In genomic region chr7:109290501-109290900, GRCm38 (mm10) we compare ENCODE assay signal across 11 mouse cellular contexts.
DNase-seq lines count a peak whose midpoint lies in the region; ATAC-seq and TF ChIP-seq lines count a peak whose summit lies in the region.
"Had no signal": no experiment of that assay in that cellular context is flagged by ENCODE, and none has a peak within 500 bp of the region (broad histone marks: within the 10 kb centered on the region; RNA-seq: fewer than 3 reads in every experiment).

No protein-coding gene starts in this region.

- no peak overlapping the region for H3K4me2 ChIP-seq in hindbrain, embryonic 11.5 days (replicated peaks; ENCODE audit: low read depth, low read length)
- no peak overlapping the region for H3K4me2 ChIP-seq in hindbrain, embryonic 12.5 days (replicated peaks)
- no peak overlapping the region for H3K4me2 ChIP-seq in lung, embryonic 14.5 days
- no peak overlapping the region for H3K4me2 ChIP-seq in hindbrain, postnatal 0 days (ENCODE audit: low read depth, low read length)
- H3K4me2 ChIP-seq: limb, embryonic 13.5 days had no signal

- no peaks in the 10 kb centered on the region for H3K36me3 ChIP-seq in hindbrain, embryonic 11.5 days (ENCODE audit: control insufficient read depth, insufficient read depth, low read length)
- H3K36me3 ChIP-seq in hindbrain, embryonic 12.5 days: no peaks in the 10 kb centered on the region
- H3K36me3 ChIP-seq in lung, embryonic 14.5 days (ENCODE audit: insufficient read depth): no peaks in the 10 kb centered on the region
- H3K36me3 ChIP-seq in hindbrain, postnatal 0 days (ENCODE audit: insufficient read depth, low read length): no peaks in the 10 kb centered on the region
- no peaks in the 10 kb centered on the region for H3K36me3 ChIP-seq in embryonic facial prominence, embryonic 10.5 days (replicated peaks)
- H3K36me3 ChIP-seq: limb, embryonic 13.5 days had no signal

- peak; percentile 43 for DNase-seq in adrenal gland, postnatal 14 days
- DNase-seq in adrenal gland, postnatal 25 days: no peak
- DNase-seq in hindbrain, embryonic 11.5 days (ENCODE audit: low spot score): peak; percentile 17
- peak; percentile 27 for DNase-seq in lung, embryonic 14.5 days
- DNase-seq in lung, postnatal 4 days: no peak
- DNase-seq in hindbrain, postnatal 0 days (ENCODE audit: low spot score): peak; percentile 34
- DNase-seq in embryonic facial prominence, embryonic 10.5 days (ENCODE audit: low spot score): no peak
- DNase-seq: gastrocnemius, adult 2 months; kidney, postnatal 25 days had no signal

- peak; percentile 33; the same call in 1 of the 2 replicates for TF ChIP-seq CTCF in lung, embryonic 14.5 days (IDR thresholded peaks at IDR 0.05; ENCODE audit: low read depth)
- TF ChIP-seq CTCF in hindbrain, postnatal 0 days (IDR thresholded peaks at IDR 0.05; ENCODE audit: low read depth): peak; percentile 38

- H3K27me3 ChIP-seq in hindbrain, embryonic 11.5 days (ENCODE audit: control insufficient read depth, insufficient read depth, low read length): no peaks in the 10 kb centered on the region
- H3K27me3 ChIP-seq in hindbrain, embryonic 12.5 days: no peaks in the 10 kb centered on the region
- H3K27me3 ChIP-seq in lung, embryonic 14.5 days (ENCODE audit: insufficient read depth, low read length): no peaks in the 10 kb centered on the region
- no peaks in the 10 kb centered on the region for H3K27me3 ChIP-seq in hindbrain, postnatal 0 days (ENCODE audit: insufficient read depth, low read length)
- no peaks in the 10 kb centered on the region for H3K27me3 ChIP-seq in embryonic facial prominence, embryonic 10.5 days (replicated peaks; ENCODE audit: low read depth, poor library complexity, severe bottlenecking)
- H3K27me3 ChIP-seq: limb, embryonic 13.5 days had no signal

- no peak overlapping the region for H3K27ac ChIP-seq in hindbrain, embryonic 11.5 days (ENCODE audit: low read depth, low read length)
- H3K27ac ChIP-seq in hindbrain, embryonic 12.5 days: no peak overlapping the region
- H3K27ac ChIP-seq in lung, embryonic 14.5 days (ENCODE audit: low read depth): no peak overlapping the region
- no peak overlapping the region for H3K27ac ChIP-seq in hindbrain, postnatal 0 days
- no peak overlapping the region for H3K27ac ChIP-seq in embryonic facial prominence, embryonic 10.5 days (replicated peaks)
- H3K27ac ChIP-seq: gastrocnemius, adult 2 months; limb, embryonic 13.5 days had no signal

- H3K9ac ChIP-seq in hindbrain, embryonic 11.5 days (ENCODE audit: low read depth, low read length): no peak overlapping the region
- H3K9ac ChIP-seq in hindbrain, embryonic 12.5 days: no peak overlapping the region
- H3K9ac ChIP-seq in lung, embryonic 14.5 days: no peak overlapping the region
- H3K9ac ChIP-seq in hindbrain, postnatal 0 days (replicated peaks; ENCODE audit: low read length): no peak overlapping the region
- H3K9ac ChIP-seq: limb, embryonic 13.5 days had no signal

- H3K4me3 ChIP-seq in hindbrain, embryonic 11.5 days (ENCODE audit: low read depth, low read length): no peak overlapping the region
- no peak overlapping the region for H3K4me3 ChIP-seq in hindbrain, embryonic 12.5 days
- no peak overlapping the region for H3K4me3 ChIP-seq in lung, embryonic 14.5 days (ENCODE audit: low read depth, low read length)
- H3K4me3 ChIP-seq in hindbrain, postnatal 0 days (ENCODE audit: low read length): no peak overlapping the region
- no peak overlapping the region for H3K4me3 ChIP-seq in embryonic facial prominence, embryonic 10.5 days
- H3K4me3 ChIP-seq: gastrocnemius, adult 2 months; limb, embryonic 13.5 days had no signal

- WGBS in hindbrain, embryonic 11.5 days: 25% methylated on average over 2 of the region's 2 CpGs
- 18% methylated on average over 2 of the region's 2 CpGs for WGBS in hindbrain, embryonic 12.5 days
- 20% methylated on average over 2 of the region's 2 CpGs for WGBS in lung, embryonic 14.5 days
- 37% methylated on average over 1 of the region's 2 CpGs for WGBS in hindbrain, postnatal 0 days
- WGBS in embryonic facial prominence, embryonic 10.5 days: 23% methylated on average over 2 of the region's 2 CpGs

- H3K4me1 ChIP-seq in hindbrain, embryonic 11.5 days (replicated peaks; ENCODE audit: control insufficient read depth, insufficient read depth, low read length): no peaks in the 10 kb centered on the region
- H3K4me1 ChIP-seq in hindbrain, embryonic 12.5 days: 0 out of 2 replicates have a peak, but pooled peaks cover 3% of the 10 kb centered on the region
- H3K4me1 ChIP-seq in lung, embryonic 14.5 days (ENCODE audit: insufficient read depth): no peaks in the 10 kb centered on the region
- no peaks in the 10 kb centered on the region for H3K4me1 ChIP-seq in hindbrain, postnatal 0 days (ENCODE audit: insufficient read depth, low read length)
- no peaks in the 10 kb centered on the region for H3K4me1 ChIP-seq in embryonic facial prominence, embryonic 10.5 days
- H3K4me1 ChIP-seq: limb, embryonic 13.5 days had no signal

- peak; percentile 64; the same call in 1 of the 2 replicates for ATAC-seq in hindbrain, embryonic 11.5 days (ENCODE audit: low FRiP score)
- no peak for ATAC-seq in hindbrain, embryonic 12.5 days (ENCODE audit: low FRiP score)
- ATAC-seq in lung, embryonic 14.5 days (ENCODE audit: insufficient read depth): no peak
- ATAC-seq in hindbrain, postnatal 0 days: no peak

- no peaks in the 10 kb centered on the region for H3K9me3 ChIP-seq in hindbrain, embryonic 11.5 days (ENCODE audit: control insufficient read depth, low read length)
- H3K9me3 ChIP-seq in hindbrain, embryonic 12.5 days (replicated peaks): no peaks in the 10 kb centered on the region
- no peaks in the 10 kb centered on the region for H3K9me3 ChIP-seq in lung, embryonic 14.5 days (ENCODE audit: low read depth, low read length)
- H3K9me3 ChIP-seq in hindbrain, postnatal 0 days (ENCODE audit: low read length): no peaks in the 10 kb centered on the region
- no peaks in the 10 kb centered on the region for H3K9me3 ChIP-seq in embryonic facial prominence, embryonic 10.5 days
- H3K9me3 ChIP-seq: limb, embryonic 13.5 days had no signal

Comparison
In these comparisons a context has a peak if more than half of its experiments do, and no peak if none do; other contexts are left out.
1. DNase-seq: peak in adrenal gland, postnatal 14 days (single experiment), hindbrain, embryonic 11.5 days (single experiment), lung, embryonic 14.5 days (single experiment) and hindbrain, postnatal 0 days (single experiment); none in adrenal gland, postnatal 25 days (single experiment), lung, postnatal 4 days (0 of 2) and embryonic facial prominence, embryonic 10.5 days (single experiment).